Mouse (Mus musculus) gastrocnemius, adult 8-10 months (tissue): Measurements from ENCODE around the gene Gjc1. TPM values are rescaled to one million over a fixed set of nuclear protein-coding genes. Genes with fewer than 3 reads are reported as not detected.

Experiments
- DNase-seq, 2 experiments: peaks; one replicate each; pipeline ENCODE4 v3.0.0; 2022; ENCODE audit warnings: low spot score in 2 of 2
- total RNA-seq, 4 experiments: library from RNA; stranded (reverse); gene quantifications; 2 replicates each; pipeline ENCODE4 v1.2.4; 2022

Gjc1 gene
- total RNA-seq: 1 to 10 TPM; 3.0 to 4.7 (median 3.4) TPM

DNA sequence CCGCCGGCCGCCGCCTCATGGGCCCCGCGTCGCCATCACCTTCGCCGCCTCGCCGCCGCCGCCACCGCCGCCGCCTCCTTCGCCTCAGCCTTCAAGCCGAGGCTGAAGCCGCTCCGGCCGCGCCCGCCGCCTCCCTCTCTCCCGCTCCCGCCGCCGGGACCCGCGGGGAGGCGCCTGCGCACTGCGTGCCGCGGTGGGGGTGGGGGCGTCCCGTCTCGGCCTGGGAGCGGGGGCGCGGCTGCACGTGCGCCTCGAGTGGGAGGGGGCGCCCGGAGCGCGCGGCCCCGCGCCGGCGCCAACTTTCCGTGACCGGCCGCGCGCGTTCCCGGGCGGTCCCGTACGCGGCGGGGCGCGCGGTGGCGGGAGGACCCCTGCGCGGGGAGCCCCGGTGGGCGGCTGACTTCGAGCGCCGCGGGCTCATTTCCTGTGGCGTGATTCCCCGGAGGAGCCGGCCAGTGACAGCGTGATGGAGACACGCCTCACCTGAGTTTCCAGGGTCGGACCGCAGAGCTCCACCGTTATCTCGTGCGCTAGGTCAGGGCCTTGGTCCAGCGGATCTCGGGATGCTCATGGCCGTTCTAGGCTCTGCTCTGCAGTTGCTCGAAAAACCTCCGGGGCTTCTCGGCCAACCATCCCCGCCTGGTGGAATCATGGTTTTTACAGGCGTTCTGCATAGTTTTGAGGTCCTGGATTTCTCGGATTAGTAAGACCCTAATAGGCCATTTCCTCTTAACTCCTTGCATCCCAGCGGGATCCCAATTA, at the start of gene Gjc1:
TSS of gene Gjc1 (minus strand) at position 680 of the 762 bp plus-strand sequence.
- DNase-seq: peak in 1 of 2 experiments; percentile 37

GRCm38 (mm10) chr11:102864272-102864671, 44.8 kb upstream of the Gjc1 start:
- peak; percentile 21 to 41 for DNase-seq

- DNase-seq: peak; percentile 50 to 68
Measured at GRCm38 (mm10) chr11:102859933-102860332, 40.4 kb upstream of the Gjc1 start.

DNA sequence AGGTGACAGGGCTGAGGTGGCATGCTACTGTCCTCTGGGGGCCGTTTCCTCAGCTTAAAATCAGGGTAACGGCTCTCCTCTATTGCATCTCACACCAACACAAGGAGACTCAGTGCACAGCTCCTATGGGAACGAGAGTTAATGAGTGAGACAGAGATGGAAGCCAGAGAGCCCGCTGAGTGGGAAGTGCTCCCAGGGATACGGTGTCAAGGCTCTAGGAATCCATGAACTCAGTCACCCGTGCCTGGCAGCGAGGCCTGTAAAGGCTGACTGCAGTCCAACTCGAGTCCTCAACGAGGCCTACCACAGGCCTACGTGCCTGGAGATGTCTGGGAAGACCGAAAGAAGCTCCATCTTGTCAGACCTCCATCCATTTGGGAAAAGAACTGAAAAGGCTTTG, 39.5 kb upstream of the Gjc1 start:
- DNase-seq: peak in 1 of 2 experiments; percentile 16

DNA sequence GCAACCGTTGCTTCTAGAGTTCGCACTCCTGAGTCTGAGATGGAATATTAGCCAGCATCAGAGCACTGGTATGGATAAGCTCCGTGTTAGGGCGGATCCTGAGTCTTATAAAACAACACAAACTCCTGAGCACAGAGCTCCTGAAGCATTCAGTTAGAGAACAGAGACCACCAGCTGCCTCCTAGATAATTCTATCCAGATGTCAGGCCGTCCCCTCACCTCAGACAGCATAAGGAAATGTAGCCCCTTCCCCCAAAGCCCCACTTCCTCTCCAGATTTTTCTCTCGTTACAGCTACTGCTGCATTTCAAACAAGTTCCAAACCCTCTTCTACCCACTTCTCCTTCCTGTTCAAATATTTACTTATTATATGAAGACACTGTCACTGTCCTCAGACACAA, 36.4 kb upstream of the Gjc1 start:
- no peak for DNase-seq

GRCm38 (mm10) chr11:102853760-102854159, 34.3 kb upstream of the Gjc1 start:
- no peak for DNase-seq

- peak; percentile 37 to 42 for DNase-seq
Measured at GRCm38 (mm10) chr11:102851883-102852282, 32.4 kb upstream of the Gjc1 start.

DNA sequence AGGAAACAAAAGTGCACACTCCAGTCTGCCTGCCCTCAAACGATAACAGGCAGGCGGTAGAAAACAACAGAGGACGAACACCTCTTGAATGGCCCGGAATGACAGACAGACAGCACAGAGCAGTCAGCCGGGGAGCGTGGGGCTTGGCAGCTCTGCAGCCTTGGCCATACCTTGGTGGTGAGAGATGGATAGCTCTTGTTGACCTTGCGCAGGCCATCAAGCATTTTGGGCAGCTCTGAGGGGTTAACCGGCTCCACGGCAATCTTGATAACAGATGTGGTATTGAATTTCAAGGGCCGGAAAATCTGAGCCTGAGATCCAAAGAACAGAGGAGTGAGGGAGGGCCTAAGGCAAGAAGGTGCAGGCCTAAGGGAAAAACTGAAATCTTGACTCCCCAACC, 26.4 kb upstream of the Gjc1 start:
- DNase-seq: no peak

DNA sequence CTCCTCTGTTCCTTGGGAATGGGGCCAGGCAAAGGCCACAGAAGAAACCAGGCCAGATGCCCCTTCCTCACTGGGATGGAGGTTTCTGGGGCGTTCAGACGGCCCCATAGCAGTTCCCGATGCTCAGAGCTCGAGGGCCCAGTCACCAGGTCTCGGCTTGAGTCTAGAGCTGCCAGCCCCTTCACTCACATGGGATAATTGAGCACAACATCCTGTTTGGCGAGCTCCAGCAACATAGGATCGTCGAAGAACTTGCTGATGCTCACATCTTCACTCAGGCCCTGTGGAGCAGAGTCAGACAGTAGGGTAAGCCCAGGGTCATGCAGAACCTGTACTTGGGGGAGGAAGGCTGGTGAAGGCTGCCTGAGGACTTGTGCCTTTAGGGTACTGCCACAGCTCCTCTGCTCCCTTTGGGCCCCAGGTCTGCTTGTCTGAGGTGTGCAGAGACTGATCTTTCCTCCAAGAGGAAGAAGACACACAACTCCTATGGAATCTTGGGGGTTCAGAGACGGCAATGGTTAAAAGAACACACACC, 19.2 kb upstream of the Gjc1 start:
- no peak for DNase-seq

GRCm38 (mm10) chr11:102838126-102838525, 18.6 kb upstream of the Gjc1 start:
- no peak for DNase-seq

GRCm38 (mm10) chr11:102837385-102837784, 17.9 kb upstream of the Gjc1 start:
- no peak for DNase-seq

- DNase-seq: no peak
Measured at GRCm38 (mm10) chr11:102836146-102836545, 16.6 kb upstream of the Gjc1 start.

GRCm38 (mm10) chr11:102835549-102835948, 16.0 kb upstream of the Gjc1 start, which contains the start of gene Higd1b:
TSS of gene Higd1b (plus strand) at chr11:102835849.
- DNase-seq: no peak

- peak in 1 of 2 experiments; percentile 14 for DNase-seq
Measured at GRCm38 (mm10) chr11:102834219-102834618, 14.7 kb upstream of the Gjc1 start.

DNA sequence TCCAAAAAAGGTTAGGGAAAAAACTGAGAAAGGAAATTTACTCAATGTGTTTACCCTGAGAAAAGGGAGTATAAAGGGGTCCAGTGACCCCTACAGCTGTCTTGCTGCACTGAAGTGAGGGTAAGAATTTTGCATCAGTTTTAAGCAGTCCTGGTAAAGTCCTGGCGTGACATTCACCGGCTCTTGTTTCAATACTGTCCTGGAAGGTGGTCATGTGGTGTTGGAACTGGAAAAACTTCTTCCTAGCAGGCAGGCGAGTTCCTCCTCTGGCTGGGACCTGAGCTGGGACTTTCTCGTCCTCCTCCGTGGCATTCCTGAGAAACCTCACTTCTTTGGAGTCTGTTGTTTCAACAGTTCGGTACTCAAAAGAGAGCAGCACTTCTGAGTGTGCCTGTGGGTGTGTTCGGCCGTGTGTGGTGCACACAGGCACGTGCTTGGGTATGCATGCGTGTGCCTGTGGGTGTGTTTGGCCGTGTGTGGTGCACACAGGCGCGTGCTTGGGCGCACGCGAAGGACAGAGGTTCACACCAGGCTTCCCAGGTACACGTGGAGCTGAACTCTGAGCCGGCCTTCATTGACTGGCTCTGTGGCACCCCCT, 13.3 kb upstream of the Gjc1 start:
- no peak for DNase-seq

- DNase-seq: no peak
Measured at GRCm38 (mm10) chr11:102830276-102830675, 10.8 kb upstream of the Gjc1 start.

GRCm38 (mm10) chr11:102827097-102827496, 7.6 kb upstream of the Gjc1 start:
- no peak for DNase-seq

DNA sequence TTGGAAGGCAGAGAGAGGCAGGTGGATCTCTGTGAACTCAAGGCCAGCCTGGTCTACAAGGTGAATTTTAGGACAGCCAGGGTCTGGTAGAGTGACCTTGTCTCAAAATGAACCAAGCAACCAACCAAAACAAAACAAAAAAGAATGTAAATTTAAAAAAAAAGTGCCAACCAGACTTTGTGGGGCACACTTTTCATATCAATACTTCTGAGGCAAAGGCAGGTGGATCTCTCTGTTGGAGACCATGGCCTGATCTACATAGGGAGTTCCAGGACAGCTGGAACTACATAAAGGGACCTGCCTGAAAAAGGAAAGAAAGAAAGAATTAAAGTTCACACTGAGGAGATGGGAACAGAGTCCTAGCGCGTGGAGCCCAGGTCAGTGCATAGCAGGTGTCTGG, 7.0 kb upstream of the Gjc1 start:
- DNase-seq: no peak

- DNase-seq: no peak
Measured at GRCm38 (mm10) chr11:102821231-102821630, 1.7 kb upstream of the Gjc1 start.

DNA sequence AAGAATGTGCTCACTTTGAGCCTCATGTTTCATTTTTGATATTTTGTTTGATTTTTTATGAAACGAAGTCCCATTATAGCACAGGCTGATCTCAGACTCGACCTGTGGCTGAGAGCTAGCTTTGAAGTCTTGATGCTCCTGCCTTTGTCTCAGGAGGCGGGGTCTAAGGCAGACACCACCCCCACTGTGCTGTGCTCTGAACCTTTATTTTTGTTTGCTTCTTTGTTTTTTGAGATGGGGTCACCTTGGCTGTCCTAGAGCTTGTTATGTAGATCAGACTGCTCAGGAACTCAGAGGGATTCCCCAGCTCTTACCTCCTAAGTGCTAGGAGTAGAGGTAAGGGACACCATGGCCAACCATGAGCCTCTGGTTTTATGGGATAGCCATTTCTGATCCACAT, 932 bp upstream of the Gjc1 start:
- no peak for DNase-seq

- DNase-seq: no peak
Measured at GRCm38 (mm10) chr11:102819783-102820385, 384 bp upstream of the Gjc1 start.
